12 mouse cellular contexts compared by ENCODE assay signal in the genomic region with DNA sequence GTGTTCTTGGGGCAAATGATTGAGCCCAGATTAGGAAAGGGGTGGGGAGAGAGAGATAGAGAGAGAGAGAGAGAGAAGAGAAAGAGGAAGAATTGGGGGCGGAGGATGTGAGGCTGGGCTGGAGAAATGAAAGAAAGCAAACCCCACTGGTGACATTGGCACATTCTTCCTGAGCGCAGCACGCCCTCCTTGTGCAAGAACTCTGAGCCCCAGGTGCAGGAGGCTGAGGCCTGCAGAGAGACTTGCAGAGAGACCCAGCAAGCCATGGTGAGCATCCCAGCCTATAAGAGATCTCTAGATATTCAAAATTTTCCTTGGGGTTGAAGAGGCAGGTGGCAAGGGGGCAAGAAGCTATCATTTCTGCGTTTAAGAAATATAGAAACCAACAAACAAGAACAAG. TPM values are rescaled to one million over a fixed set of nuclear protein-coding genes. Genes with fewer than 3 reads are reported as not detected.
DNase-seq lines count a peak whose midpoint lies in the region; ATAC-seq and TF ChIP-seq lines count a peak whose summit lies in the region.
"Had no signal": no experiment of that assay in that cellular context is flagged by ENCODE, and none has a peak within 500 bp of the region (broad histone marks: within the 10 kb centered on the region; RNA-seq: fewer than 3 reads in every experiment).

TSS of gene Sell (plus strand) at position 58 of the 400 bp plus-strand sequence.

- peak; percentile 91 for DNase-seq in 416B (ENCODE audit: low read depth)
- peak; percentile 73 for DNase-seq in CD4-positive, CD25-positive, alpha-beta regulatory T cell, adult 2 months (ENCODE audit: low read depth, low spot score)
- DNase-seq in liver, postnatal 0 days, result peak; percentile 42
- DNase-seq in spleen, postnatal 36 days (ENCODE audit: low spot score in 2 of 2), result peak; percentile 81 to 84
- no peak for DNase-seq in urinary bladder, postnatal 36 days (ENCODE audit: low spot score in 2 of 2)
- DNase-seq in kidney, adult 2 months, result no peak
- DNase-seq in midbrain, embryonic 14.5 days, result no peak
- DNase-seq: retina, postnatal 1 day had no signal

- H3K27ac ChIP-seq in liver, postnatal 0 days (ENCODE audit: low read depth), result peak within 1 kb of the TSS; percentile 41
- H3K27ac ChIP-seq in kidney, adult 2 months (ENCODE audit: insufficient read depth, low read depth, low read length), result no peak within 1 kb of the TSS
- no peak within 1 kb of the TSS for H3K27ac ChIP-seq in midbrain, embryonic 14.5 days (replicated peaks; ENCODE audit: low read depth, low read length)
- H3K27ac ChIP-seq: heart, embryonic 13.5 days; stomach, postnatal 0 days had no signal

- 51% methylated on average over 4 of the region's 4 CpGs for WGBS in liver, postnatal 0 days (ENCODE audit: insufficient replicate concordance)
- 81% methylated on average over 4 of the region's 4 CpGs for WGBS in kidney, adult 2 months
- WGBS in midbrain, embryonic 14.5 days, result 89% methylated on average over 4 of the region's 4 CpGs

- no peaks in the 10 kb centered on the region for H3K36me3 ChIP-seq in liver, postnatal 0 days (replicated peaks; ENCODE audit: insufficient read depth, low read length)
- no peaks in the 10 kb centered on the region for H3K36me3 ChIP-seq in kidney, adult 2 months (ENCODE audit: control insufficient read depth, insufficient read depth, low read length)
- no peaks in the 10 kb centered on the region for H3K36me3 ChIP-seq in midbrain, embryonic 14.5 days (ENCODE audit: control insufficient read depth, insufficient read depth, low read length)
- H3K36me3 ChIP-seq: heart, embryonic 13.5 days had no signal

- no peak within 1 kb of the TSS for H3K9ac ChIP-seq in liver, postnatal 0 days (replicated peaks)
- H3K9ac ChIP-seq in midbrain, embryonic 14.5 days (replicated peaks; ENCODE audit: low read length), result no peak within 1 kb of the TSS
- H3K9ac ChIP-seq: heart, embryonic 13.5 days had no signal

- no peak for TF ChIP-seq POLR2A in kidney, adult 2 months (IDR thresholded peaks at IDR 0.05; ENCODE audit: low read depth, low read length)

- peak within 1 kb of the TSS; percentile 6; the same call in 1 of the 2 replicates for H3K4me3 ChIP-seq in liver, postnatal 0 days (ENCODE audit: low read depth, low read length)
- no peak within 1 kb of the TSS for H3K4me3 ChIP-seq in kidney, adult 2 months (ENCODE audit: insufficient read depth, low read depth, low read length)
- H3K4me3 ChIP-seq in midbrain, embryonic 14.5 days (replicated peaks; ENCODE audit: low read depth, low read length), result no peak within 1 kb of the TSS
- H3K4me3 ChIP-seq: erythroblast, embryonic 14.5 days; heart, embryonic 13.5 days; myocyte had no signal

- ATAC-seq in liver, postnatal 0 days, result no peak
- no peak for ATAC-seq in midbrain, embryonic 14.5 days (ENCODE audit: low FRiP score, low TSS enrichment)

- peak within 1 kb of the TSS; percentile 11 for H3K4me2 ChIP-seq in liver, postnatal 0 days (ENCODE audit: low read depth, low read length)
- no peak within 1 kb of the TSS for H3K4me2 ChIP-seq in midbrain, embryonic 14.5 days (ENCODE audit: low read length)
- H3K4me2 ChIP-seq: heart, embryonic 13.5 days had no signal

- no peaks in the 10 kb centered on the region for H3K27me3 ChIP-seq in liver, postnatal 0 days (ENCODE audit: insufficient read depth, low read length)
- no peaks in the 10 kb centered on the region for H3K27me3 ChIP-seq in kidney, adult 2 months (replicated peaks; ENCODE audit: control insufficient read depth, insufficient read depth, low read length)
- H3K27me3 ChIP-seq in midbrain, embryonic 14.5 days (ENCODE audit: control insufficient read depth, insufficient read depth, low read length), result no peaks in the 10 kb centered on the region
- H3K27me3 ChIP-seq: heart, embryonic 13.5 days had no signal

- H3K4me1 ChIP-seq in liver, postnatal 0 days (ENCODE audit: insufficient read depth), result 0 out of 2 replicates have a peak, but pooled peaks cover 2% of the 10 kb centered on the region
- no peaks in the 10 kb centered on the region for H3K4me1 ChIP-seq in kidney, adult 2 months (ENCODE audit: control insufficient read depth, insufficient read depth, low read length)
- H3K4me1 ChIP-seq in midbrain, embryonic 14.5 days (ENCODE audit: control insufficient read depth, insufficient read depth, low read length), result no peaks in the 10 kb centered on the region
- H3K4me1 ChIP-seq: heart, embryonic 13.5 days had no signal

- no peak for TF ChIP-seq EP300 in liver, postnatal 0 days (IDR thresholded peaks at IDR 0.05; ENCODE audit: low read depth)

- no peaks in the 10 kb centered on the region for H3K9me3 ChIP-seq in liver, postnatal 0 days (ENCODE audit: low read length)
- H3K9me3 ChIP-seq in midbrain, embryonic 14.5 days (ENCODE audit: control insufficient read depth, low read length), result no peaks in the 10 kb centered on the region
- H3K9me3 ChIP-seq: heart, embryonic 13.5 days had no signal

- no peak for TF ChIP-seq CTCF in liver, postnatal 0 days (IDR thresholded peaks at IDR 0.05; ENCODE audit: low read depth)
- TF ChIP-seq CTCF in kidney, adult 2 months (conservative IDR thresholded peaks at IDR 0.05; ENCODE audit: insufficient read depth, insufficient read length, low read depth, low read length), result no peak

RNA-seq across cellular contexts. Expression of gene Sell, which starts in this region (rescaled TPM):
- 10.2 and 10.8 TPM in 2 replicates for polyA plus RNA-seq in liver, postnatal 0 days (2015; fragmentation: Nextera tagmentation; extraction: Ambion mirVana)
- 0.33 and 7.3 TPM in 2 replicates for polyA plus RNA-seq in kidney, adult 2 months (2012; rRNA removed)
- polyA plus RNA-seq in midbrain, embryonic 14.5 days (2014; fragmentation: Nextera tagmentation; extraction: Ambion mirVana), result 0.33 TPM in 1 of 2 replicates, not detected in the other
- polyA plus RNA-seq: erythroblast, embryonic 14.5 days; myocyte had no signal

Comparison
In these comparisons a context has a peak if more than half of its experiments do, and no peak if none do; other contexts are left out.
1. DNase-seq: peak in 416B (single experiment), CD4-positive, CD25-positive, alpha-beta regulatory T cell, adult 2 months (single experiment), liver, postnatal 0 days (single experiment) and spleen, postnatal 36 days (2 of 2); none in urinary bladder, postnatal 36 days (0 of 2), kidney, adult 2 months (single experiment) and midbrain, embryonic 14.5 days (single experiment).